Mouse (Mus musculus) ES-Bruce4 (cell line): Measurements from ENCODE around the gene Selplg.

Experiments
- CTCF ChIP-seq: IDR thresholded peaks from one replicate; pipeline ENCODE4 v1.8.1; 2011; ENCODE audit warnings: low read depth, low read length
- EP300 ChIP-seq: IDR thresholded peaks from 2 replicates; pipeline ENCODE4 v1.6.1; 2011; ENCODE audit warnings: low read depth, low read length; ENCODE audit not compliant: insufficient read depth

DNA sequence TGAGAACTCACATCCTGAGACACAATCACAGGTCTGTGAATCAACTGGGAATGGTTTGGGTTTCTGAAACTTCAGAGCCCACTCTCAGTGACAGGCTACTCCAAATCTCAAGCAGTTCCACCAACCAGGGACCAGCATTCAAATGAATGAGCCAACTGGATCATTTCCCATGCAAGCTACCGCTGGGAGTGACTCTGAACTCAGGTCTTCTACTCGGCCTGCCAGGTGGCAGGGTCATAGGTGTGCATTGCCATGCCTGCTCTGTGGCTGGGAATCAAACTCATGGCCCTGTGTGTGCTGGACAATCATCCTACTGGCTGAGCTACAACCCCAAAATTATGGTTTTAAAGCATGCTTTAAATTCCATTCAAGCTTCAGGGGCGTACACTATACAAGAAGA lies 45.1 kb upstream of the Selplg start:
- TF ChIP-seq EP300 (no peak), CTCF (no peak)
